Mouse (Mus musculus) ES-Bruce4 (cell line): ENCODE results near the gene Pitpnb. TPM values are rescaled to one million over a fixed set of nuclear protein-coding genes. Genes with fewer than 3 reads are reported as not detected.

ENCODE experiments used
- H3K27ac ChIP-seq: 2 replicates; pipeline ENCODE4 v1.5.1; 2012; ENCODE audit warnings: low read length, inconsistent platforms; ENCODE audit not compliant: insufficient read depth
- H3K27me3 ChIP-seq: 2 replicates; pipeline ENCODE4 v1.6.1; 2012; ENCODE audit warnings: mild to moderate bottlenecking, low read length, inconsistent platforms; ENCODE audit not compliant: control insufficient read depth, poor library complexity, insufficient read depth, severe bottlenecking
- H3K36me3 ChIP-seq: 2 replicates; pipeline ENCODE4 v1.6.1; 2012; ENCODE audit warnings: inconsistent platforms, mild to moderate bottlenecking, low read length, moderate library complexity; ENCODE audit not compliant: control insufficient read depth, poor library complexity, insufficient read depth, severe bottlenecking
- H3K4me1 ChIP-seq: one replicate; pipeline ENCODE4 v1.8.1; 2011; ENCODE audit warnings: low read length; ENCODE audit not compliant: control insufficient read depth, insufficient read depth
- H3K4me3 ChIP-seq: 2 replicates; pipeline ENCODE4 v1.5.1; 2011; ENCODE audit warnings: low read depth, mild to moderate bottlenecking, low read length
- H3K9ac ChIP-seq: 2 replicates; pipeline ENCODE4 v1.6.1; 2012; ENCODE audit warnings: low read depth, mild to moderate bottlenecking, inconsistent platforms; ENCODE audit not compliant: poor library complexity, severe bottlenecking
- H3K9me3 ChIP-seq: replicated peaks from 2 replicates; pipeline ENCODE4 v1.6.1; 2012; ENCODE audit warnings: mild to moderate bottlenecking, low read length, inconsistent platforms; ENCODE audit not compliant: control insufficient read depth, poor library complexity, insufficient read depth, severe bottlenecking
- CTCF ChIP-seq: IDR thresholded peaks from one replicate; pipeline ENCODE4 v1.8.1; 2011; ENCODE audit warnings: low read depth, low read length
- EP300 ChIP-seq: IDR thresholded peaks from 2 replicates; pipeline ENCODE4 v1.6.1; 2011; ENCODE audit warnings: low read depth, low read length; ENCODE audit not compliant: insufficient read depth
- POLR2A ChIP-seq: IDR thresholded peaks from one replicate; pipeline ENCODE4 v1.8.1; 2011; ENCODE audit warnings: low read length; ENCODE audit not compliant: insufficient read depth
- polyA plus RNA-seq: library from polyadenylated mRNA; stranded (reverse); fragments of >200 nt; gene quantifications from 2 replicates; pipeline ENCODE4 v1.2.4, GENCODE M21; 2011; ENCODE audit warnings: low read depth; ENCODE audit not compliant: missing spikeins, insufficient read depth, insufficient read length

Gene Pitpnb
- polyA plus RNA-seq, 1 experiment, result 98.3 TPM

DNA sequence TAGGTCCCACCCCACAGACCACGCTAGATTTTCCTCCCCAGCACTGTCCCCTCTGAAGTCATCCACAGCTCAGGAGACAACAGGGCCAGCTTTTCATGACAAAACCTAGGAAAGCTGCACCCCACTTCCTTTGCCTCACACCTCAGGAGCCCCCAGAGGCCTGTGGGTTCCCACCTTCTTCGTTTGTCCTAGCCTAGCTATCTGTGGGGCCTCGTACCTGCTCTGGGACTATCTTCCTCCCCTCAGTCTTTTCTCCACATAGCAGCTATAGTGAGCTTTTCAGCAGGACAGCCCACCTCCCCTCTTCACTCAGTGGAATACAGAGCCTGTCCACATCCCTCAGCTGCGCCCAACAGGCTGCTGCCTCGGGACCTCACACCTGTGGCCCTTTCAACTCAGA is 32.8 kb upstream of the Pitpnb start:
- no peaks in the 10 kb centered on the region for H3K27me3 ChIP-seq
- no peak overlapping the region for H3K9ac ChIP-seq
- H3K9me3 ChIP-seq, result no peaks in the 10 kb centered on the region
- H3K4me1 ChIP-seq, result no peaks in the 10 kb centered on the region
- H3K36me3 ChIP-seq, result no peaks in the 10 kb centered on the region
- no peak overlapping the region for H3K4me3 ChIP-seq
- TF ChIP-seq CTCF (no peak), EP300 (no peak), POLR2A (no peak)
- H3K27ac ChIP-seq, result no peak overlapping the region

DNA sequence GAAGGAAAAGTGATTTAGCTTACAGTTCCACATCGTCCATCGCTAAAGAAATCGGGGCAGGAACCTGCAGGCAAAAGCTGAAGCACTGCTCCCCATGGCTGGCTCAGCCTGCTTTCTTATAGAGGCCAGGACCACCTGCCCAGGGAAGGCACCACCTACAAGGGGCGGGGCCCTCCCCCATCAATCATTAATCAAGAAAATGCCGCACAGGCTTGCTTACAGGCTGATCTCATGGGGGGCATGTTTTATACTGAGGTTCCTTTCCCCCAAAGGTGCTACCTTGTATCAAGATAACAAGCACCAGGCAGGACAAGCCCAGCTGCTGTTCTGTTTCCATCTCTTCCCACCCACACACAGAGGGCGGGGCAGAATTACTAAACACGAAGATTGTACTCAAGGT is 31.9 kb upstream of the Pitpnb start:
- Histone ChIP-seq H3K27ac (no peak overlapping the region), H3K4me3 (no peak overlapping the region), H3K27me3 (no peaks in the 10 kb centered on the region), H3K36me3 (no peaks in the 10 kb centered on the region), H3K9me3 (no peaks in the 10 kb centered on the region), H3K4me1 (no peaks in the 10 kb centered on the region), H3K9ac (no peak overlapping the region)
- TF ChIP-seq POLR2A (no peak), EP300 (no peak), CTCF (no peak)

DNA sequence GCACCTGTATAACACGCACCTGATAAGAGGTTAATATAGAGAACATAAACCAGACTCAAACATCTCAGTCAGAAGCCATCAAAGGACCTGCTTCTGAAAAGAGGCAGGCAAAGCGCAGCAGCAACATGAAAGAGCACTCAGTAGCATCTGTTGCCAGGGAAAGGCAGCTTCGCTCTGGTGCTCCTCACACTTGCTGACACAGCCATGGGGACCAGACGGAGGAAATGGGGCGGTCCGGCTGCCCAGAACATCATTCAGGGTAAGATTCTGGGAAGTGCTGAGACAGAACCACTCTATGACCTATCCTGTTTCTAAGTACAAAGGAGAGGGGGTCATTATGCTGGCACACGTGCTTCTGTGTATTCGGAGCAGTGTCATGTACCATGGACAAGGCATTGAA is 29.8 kb upstream of the Pitpnb start:
- no peak for TF ChIP-seq POLR2A
- TF ChIP-seq EP300, result no peak
- no peak for TF ChIP-seq CTCF
- Histone ChIP-seq H3K4me3 (no peak overlapping the region), H3K27ac (no peak overlapping the region), H3K4me1 (no peaks in the 10 kb centered on the region), H3K36me3 (no peaks in the 10 kb centered on the region), H3K27me3 (no peaks in the 10 kb centered on the region), H3K9ac (no peak overlapping the region), H3K9me3 (no peaks in the 10 kb centered on the region)

DNA sequence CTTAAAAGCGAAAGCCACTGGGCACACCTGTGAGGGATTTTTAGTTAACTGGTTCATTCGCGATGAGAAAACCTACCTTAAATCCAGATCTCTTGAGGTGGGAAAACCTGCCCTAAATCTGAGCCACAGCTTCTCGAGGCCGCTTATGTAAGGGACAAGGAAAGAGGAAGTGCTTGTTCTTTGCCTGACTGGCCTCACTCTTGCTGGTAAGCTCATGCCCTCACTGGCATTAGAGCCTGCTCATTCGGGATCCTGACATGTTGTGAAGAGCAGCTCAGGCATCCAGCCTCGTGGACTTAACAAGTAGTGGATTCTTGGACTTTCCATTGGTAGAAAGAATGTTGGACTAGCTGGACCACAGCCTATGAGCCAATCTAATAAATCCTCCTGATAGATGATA is 28.8 kb upstream of the Pitpnb start:
- Histone ChIP-seq H3K9me3 (no peaks in the 10 kb centered on the region), H3K27me3 (no peaks in the 10 kb centered on the region), H3K4me3 (no peak overlapping the region), H3K36me3 (no peaks in the 10 kb centered on the region), H3K9ac (no peak overlapping the region), H3K27ac (no peak overlapping the region), H3K4me1 (no peaks in the 10 kb centered on the region)
- TF ChIP-seq POLR2A (no peak), CTCF (no peak), EP300 (no peak)

DNA sequence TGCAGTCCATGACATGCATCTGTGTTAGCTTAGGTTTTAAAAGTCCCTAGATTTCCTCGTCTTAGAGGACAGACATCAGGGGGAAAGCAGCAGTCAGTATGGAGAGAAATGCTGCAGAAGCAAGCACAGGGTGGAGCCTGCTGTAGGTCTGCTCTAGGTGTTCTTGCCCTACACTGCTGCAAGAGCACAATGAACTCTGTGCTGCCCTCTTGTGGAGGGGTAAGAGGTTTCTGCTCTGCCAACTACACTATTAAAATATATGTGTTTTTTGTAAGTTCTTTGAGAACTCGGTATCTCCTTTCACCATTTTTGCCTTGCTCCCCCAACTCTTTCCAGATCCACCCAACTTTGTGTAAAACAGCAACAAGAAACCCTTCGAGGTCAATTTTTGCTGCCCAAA is 25.8 kb upstream of the Pitpnb start:
- H3K27me3 ChIP-seq, result no peaks in the 10 kb centered on the region
- no peaks in the 10 kb centered on the region for H3K36me3 ChIP-seq
- TF ChIP-seq EP300 (no peak), POLR2A (no peak), CTCF (no peak)
- H3K4me3 ChIP-seq, result no peak overlapping the region
- H3K9ac ChIP-seq, result no peak overlapping the region
- no peaks in the 10 kb centered on the region for H3K4me1 ChIP-seq
- H3K27ac ChIP-seq, result no peak overlapping the region; the same call in 1 of the 2 replicates
- no peaks in the 10 kb centered on the region for H3K9me3 ChIP-seq

DNA sequence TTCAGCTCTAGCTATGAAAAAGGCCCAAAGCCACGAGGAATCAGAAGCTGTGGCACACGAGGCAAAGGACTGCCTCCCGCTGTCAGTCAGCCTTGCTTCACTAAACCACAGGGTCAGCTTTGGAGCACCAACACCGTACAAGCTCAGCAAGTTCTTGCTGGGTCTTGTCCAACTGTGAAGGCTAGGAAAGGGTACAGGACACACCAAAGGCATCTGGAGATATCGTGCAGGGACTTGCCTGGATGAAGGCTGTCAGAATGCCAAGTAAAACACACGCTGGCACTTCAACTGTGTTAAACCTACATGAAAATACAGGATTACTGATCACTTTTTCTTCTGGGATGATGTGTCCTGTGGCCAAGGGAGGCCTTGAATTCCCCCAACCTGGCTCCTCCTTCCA is 20.4 kb upstream of the Pitpnb start:
- H3K27me3 ChIP-seq, result no peaks in the 10 kb centered on the region
- no peak overlapping the region for H3K4me3 ChIP-seq
- H3K9me3 ChIP-seq, result no peaks in the 10 kb centered on the region; the same call in 1 of the 2 replicates
- no peak overlapping the region for H3K9ac ChIP-seq
- TF ChIP-seq CTCF (no peak), POLR2A (no peak), EP300 (no peak)
- H3K36me3 ChIP-seq, result no peaks in the 10 kb centered on the region
- H3K27ac ChIP-seq, result no peak overlapping the region
- H3K4me1 ChIP-seq, result no peaks in the 10 kb centered on the region
